Mouse (Mus musculus) kidney, embryonic 16.5 days (tissue): ENCODE measurements around the gene H2-Q6. TPM values are rescaled to one million over a fixed set of nuclear protein-coding genes. Genes with fewer than 3 reads are reported as not detected.
A peak's percentile ranks its signal among the peaks of the same experiment; 100 is the strongest.
"Not testable (repeated sequence)": the region's sequence is repeated elsewhere in the genome, so short reads cannot be mapped to it uniquely, and the experiment has no call there.

Experiments used
- ATAC-seq: fragments of 200-750 bp; cut with Nextera tagmentation; 2 replicates; pipeline ENCODE4 v1.8.0; 2017; ENCODE audit warnings: moderate TSS enrichment; ENCODE audit not compliant: low FRiP score, low TSS enrichment
- H3K27ac ChIP-seq: fragments of 300-500 bp; sonication (generic); 2 replicates; pipeline ENCODE4 v1.5.1; 2014; ENCODE audit warnings: low read length
- H3K27me3 ChIP-seq: fragments of 300-500 bp; sonication (generic); 2 replicates; pipeline ENCODE4 v1.6.1; 2014; ENCODE audit warnings: low read length, control low read depth, mixed read lengths; ENCODE audit not compliant: insufficient read depth
- H3K36me3 ChIP-seq: fragments of 300-500 bp; sonication (generic); 2 replicates; pipeline ENCODE4 v1.6.1; 2014; ENCODE audit warnings: low read length, control low read depth, mixed read lengths; ENCODE audit not compliant: insufficient read depth
- H3K4me1 ChIP-seq: fragments of 300-500 bp; sonication (generic); 2 replicates; pipeline ENCODE4 v1.6.1; 2014; ENCODE audit warnings: low read length, control low read depth, mixed read lengths; ENCODE audit not compliant: insufficient read depth
- H3K4me2 ChIP-seq: fragments of 300-500 bp; sonication (generic); replicated peaks from 2 replicates; pipeline ENCODE4 v1.6.1; 2014; ENCODE audit warnings: low read depth, low read length
- H3K4me3 ChIP-seq: fragments of 300-500 bp; sonication (generic); 2 replicates; pipeline ENCODE4 v1.5.1; 2014; ENCODE audit warnings: mild to moderate bottlenecking, low read length
- H3K9ac ChIP-seq: fragments of 300-500 bp; sonication (generic); replicated peaks from 2 replicates; pipeline ENCODE4 v1.6.1; 2014; ENCODE audit warnings: low read length
- H3K9me3 ChIP-seq: fragments of 300-500 bp; sonication (generic); 2 replicates; pipeline ENCODE4 v1.6.1; 2016; ENCODE audit warnings: low read length, control low read depth
- WGBS: fragments of 180-500 bp; shearing (Covaris S2); extraction: QIAGEN DNeasy Blood & Tissue Kit; methylation state at CpG from one replicate; pipeline ENCODE4 v1.1.7; 2014; 5-methylcytosine and 5-hydroxymethylcytosine counted together
- polyA plus RNA-seq: library from polyadenylated mRNA; unstranded; fragments of >200 nt; fragmentation: Nextera tagmentation; extraction: Ambion mirVana; gene quantifications from 2 replicates; pipeline ENCODE4 v1.2.1, GENCODE M21; 2015

Gene H2-Q6
- polyA plus RNA-seq, 1 experiment from 2014 or later: 5.7 TPM

- not testable (repeated sequence) for H3K9me3 ChIP-seq, H3K27me3 ChIP-seq, H3K4me1 ChIP-seq, H3K9ac ChIP-seq, ATAC-seq, H3K27ac ChIP-seq, H3K4me2 ChIP-seq, H3K36me3 ChIP-seq, H3K4me3 ChIP-seq
- 90% methylated on average over 2 of the region's 3 CpGs for WGBS
Measured at GRCm38 (mm10) chr17:35432167-35432566, 7.5 kb downstream of the H2-Q6 start.

DNA sequence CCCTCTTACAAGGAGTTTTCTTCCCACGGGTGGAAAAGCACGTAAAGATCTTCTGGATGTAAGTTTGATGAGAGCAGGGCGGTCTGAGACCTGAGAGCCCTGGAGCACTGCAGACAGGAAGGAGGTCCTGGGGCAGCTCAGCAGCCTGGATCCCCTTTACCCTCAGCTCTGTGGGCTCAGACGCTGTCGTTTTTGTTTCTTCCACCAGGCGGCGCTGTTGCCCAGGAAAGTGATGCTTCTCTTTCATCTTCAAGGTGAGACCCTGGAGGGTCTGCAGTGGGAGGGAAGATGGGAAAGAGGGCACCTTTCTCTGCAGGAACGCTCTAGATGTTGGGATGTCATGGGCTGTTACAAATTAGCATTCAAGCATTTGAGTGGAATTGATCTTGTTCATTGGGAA, 10.2 kb downstream of the H2-Q6 start:
- not testable (repeated sequence) for H3K9ac ChIP-seq, H3K4me3 ChIP-seq, H3K4me1 ChIP-seq, H3K27me3 ChIP-seq, H3K27ac ChIP-seq, H3K9me3 ChIP-seq, H3K4me2 ChIP-seq, H3K36me3 ChIP-seq, ATAC-seq
- WGBS: 8% methylated on average over 8 of the region's 8 CpGs

GRCm38 (mm10) chr17:35435577-35435976, 10.9 kb downstream of the H2-Q6 start:
- 79% methylated on average over 3 of the region's 3 CpGs for WGBS

GRCm38 (mm10) chr17:35437386-35437936, 12.8 kb downstream of the H2-Q6 start:
- H3K4me3 ChIP-seq, H3K9ac ChIP-seq, H3K9me3 ChIP-seq, H3K27ac ChIP-seq, ATAC-seq, H3K36me3 ChIP-seq, H3K4me2 ChIP-seq, H3K4me1 ChIP-seq, H3K27me3 ChIP-seq: not testable (repeated sequence)
- 60% methylated on average over 1 of the region's 1 CpGs for WGBS

More at GRCm38 (mm10) chr17:35435577-35435976, 10.9 kb downstream of the H2-Q6 start:
- H3K9me3 ChIP-seq, ATAC-seq, H3K4me3 ChIP-seq, H3K9ac ChIP-seq, H3K4me1 ChIP-seq, H3K27ac ChIP-seq, H3K27me3 ChIP-seq, H3K4me2 ChIP-seq, H3K36me3 ChIP-seq: not testable (repeated sequence)

DNA sequence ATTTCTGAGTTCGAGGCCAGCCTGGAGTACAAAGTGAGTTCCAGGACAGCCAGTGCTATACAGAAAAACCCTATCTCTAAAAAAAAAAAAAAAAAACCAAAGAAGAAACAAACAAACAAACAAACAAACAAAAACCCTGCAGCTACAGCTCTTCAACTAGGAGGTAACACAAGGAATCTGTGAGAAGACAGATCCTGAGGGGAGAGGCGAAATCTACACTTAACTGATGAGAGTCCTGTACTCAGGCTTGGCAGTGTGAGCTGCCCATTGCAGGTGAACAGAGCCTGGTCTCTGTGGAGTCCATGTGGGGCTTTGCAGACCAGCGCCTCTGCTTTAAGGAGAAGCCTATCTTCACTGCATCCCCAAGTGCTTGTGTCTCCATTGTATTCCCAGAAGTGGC, 13.7 kb downstream of the H2-Q6 start:
- WGBS: 76% methylated on average over 2 of the region's 3 CpGs
- not testable (repeated sequence) for ATAC-seq, H3K4me2 ChIP-seq, H3K27me3 ChIP-seq, H3K4me1 ChIP-seq, H3K9ac ChIP-seq, H3K36me3 ChIP-seq, H3K27ac ChIP-seq, H3K9me3 ChIP-seq, H3K4me3 ChIP-seq

GRCm38 (mm10) chr17:35438885-35439284, 14.2 kb downstream of the H2-Q6 start, which contains the start of gene H2-Q7:
Gene H2-Q7, plus strand, starts transcription at chr17:35439155.
- not testable (repeated sequence) for H3K27ac ChIP-seq, H3K4me1 ChIP-seq, H3K27me3 ChIP-seq, H3K9me3 ChIP-seq, H3K36me3 ChIP-seq
- H3K4me3 ChIP-seq: peak within 1 kb of the TSS; percentile 49
- H3K9ac ChIP-seq: peak within 1 kb of the TSS; percentile 57
- ATAC-seq: peak; percentile 96
- peak within 1 kb of the TSS; percentile 82 for H3K4me2 ChIP-seq
- WGBS: 4% methylated on average over 17 of the region's 18 CpGs

- WGBS: under 1% methylated on average over 42 of the region's 48 CpGs
- not testable (repeated sequence) for H3K4me1 ChIP-seq, H3K27me3 ChIP-seq, H3K36me3 ChIP-seq, H3K27ac ChIP-seq, H3K9me3 ChIP-seq
- Histone ChIP-seq H3K4me3 (peak overlapping the region; percentile 49), H3K9ac (peak overlapping the region; percentile 57), H3K4me2 (peak overlapping the region; percentile 82)
- peak; percentile 50 for ATAC-seq
Measured at GRCm38 (mm10) chr17:35439295-35439747, 14.7 kb downstream of the H2-Q6 start.

GRCm38 (mm10) chr17:35439925-35440645, 15.4 kb downstream of the H2-Q6 start:
- 52% methylated on average over 23 of the region's 27 CpGs for WGBS
- 0 out of 2 replicates have a peak, but pooled peaks have one; percentile 1 for ATAC-seq
- H3K9me3 ChIP-seq, H3K4me3 ChIP-seq, H3K9ac ChIP-seq, H3K4me1 ChIP-seq, H3K27me3 ChIP-seq, H3K4me2 ChIP-seq, H3K27ac ChIP-seq, H3K36me3 ChIP-seq: not testable (repeated sequence)

DNA sequence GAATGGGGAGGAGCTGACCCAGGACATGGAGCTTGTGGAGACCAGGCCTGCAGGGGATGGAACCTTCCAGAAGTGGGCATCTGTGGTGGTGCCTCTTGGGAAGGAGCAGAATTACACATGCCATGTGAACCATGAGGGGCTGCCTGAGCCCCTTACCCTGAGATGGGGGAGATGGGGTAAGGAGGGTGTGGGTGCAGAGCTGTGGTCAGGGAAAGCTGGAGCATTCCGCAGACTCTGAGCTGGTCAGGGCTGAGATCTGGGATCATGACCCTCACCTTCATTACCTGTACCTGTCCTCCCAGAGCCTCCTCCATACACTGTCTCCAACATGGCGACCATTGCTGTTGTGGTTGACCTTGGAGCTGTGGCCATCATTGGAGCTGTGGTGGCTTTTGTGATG, 17.7 kb downstream of the H2-Q6 start:
- H3K27ac ChIP-seq, ATAC-seq, H3K36me3 ChIP-seq, H3K9ac ChIP-seq, H3K9me3 ChIP-seq, H3K4me1 ChIP-seq, H3K4me3 ChIP-seq, H3K27me3 ChIP-seq, H3K4me2 ChIP-seq: not testable (repeated sequence)
- WGBS: 93% methylated on average over 2 of the region's 2 CpGs

GRCm38 (mm10) chr17:35444510-35444909, 19.9 kb downstream of the H2-Q6 start:
- not testable (repeated sequence) for H3K4me3 ChIP-seq, H3K36me3 ChIP-seq, H3K4me2 ChIP-seq, H3K9me3 ChIP-seq, H3K4me1 ChIP-seq, ATAC-seq, H3K27ac ChIP-seq, H3K9ac ChIP-seq, H3K27me3 ChIP-seq
- WGBS: 93% methylated on average over 2 of the region's 2 CpGs
